Mouse (Mus musculus) limb, embryonic 14.5 days (tissue): ENCODE results near the gene Rpl3l. TPM values are rescaled to one million over a fixed set of nuclear protein-coding genes. Genes with fewer than 3 reads are reported as not detected.

Experiments used
- ATAC-seq: fragments of 200-750 bp; cut with Nextera tagmentation; 2 replicates; pipeline ENCODE4 v1.8.0; 2017; ENCODE audit warnings: low read depth, moderate number of reproducible peaks, moderate TSS enrichment; ENCODE audit not compliant: low FRiP score
- DNase-seq: peaks from one replicate; pipeline ENCODE4 v3.0.0-alpha.2; 2015; ENCODE audit warnings: low spot score
- H3K27ac ChIP-seq: fragments of 300-500 bp; sonication (generic); replicated peaks from 2 replicates; pipeline ENCODE4 v1.5.1; 2014; ENCODE audit warnings: low read depth, mild to moderate bottlenecking, low read length, moderate library complexity, mixed read lengths
- H3K27me3 ChIP-seq: fragments of 300-500 bp; sonication (generic); 2 replicates; pipeline ENCODE4 v1.6.1; 2014; ENCODE audit warnings: low read length, mixed read lengths; ENCODE audit not compliant: control insufficient read depth, insufficient read depth
- H3K36me3 ChIP-seq: fragments of 300-500 bp; sonication (generic); 2 replicates; pipeline ENCODE4 v1.6.1; 2014; ENCODE audit warnings: mild to moderate bottlenecking, low read length, moderate library complexity, mixed read lengths; ENCODE audit not compliant: control insufficient read depth, insufficient read depth
- H3K4me1 ChIP-seq: fragments of 300-500 bp; sonication (generic); 2 replicates; pipeline ENCODE4 v1.6.1; 2014; ENCODE audit warnings: antibody characterized with exemption, low read length, mixed read lengths; ENCODE audit not compliant: control insufficient read depth, insufficient read depth
- H3K4me2 ChIP-seq: fragments of 300-500 bp; sonication (generic); replicated peaks from 2 replicates; pipeline ENCODE4 v1.6.1; 2014; ENCODE audit warnings: low read depth, mild to moderate bottlenecking, low read length, moderate library complexity; ENCODE audit not compliant: severe bottlenecking
- H3K4me3 ChIP-seq: fragments of 300-500 bp; sonication (generic); replicated peaks from 2 replicates; pipeline ENCODE4 v1.5.1; 2014; ENCODE audit warnings: low read length
- H3K9ac ChIP-seq: fragments of 300-500 bp; sonication (generic); 2 replicates; pipeline ENCODE4 v1.6.1; 2014; ENCODE audit warnings: mild to moderate bottlenecking, low read depth, low read length, moderate library complexity; ENCODE audit not compliant: severe bottlenecking
- H3K9me3 ChIP-seq: fragments of 300-500 bp; sonication (generic); 2 replicates; pipeline ENCODE4 v1.6.1; 2016; ENCODE audit warnings: low read length; ENCODE audit not compliant: control insufficient read depth
- POLR2A ChIP-seq: fragments of 200-500 bp; IDR thresholded peaks from 2 replicates; pipeline ENCODE4 v1.8.0; 2012; ENCODE audit warnings: inconsistent platforms, mild to moderate bottlenecking, moderate library complexity, borderline replicate concordance; ENCODE audit not compliant: insufficient read depth, insufficient read length; ENCODE audit errors: extremely low read depth
- WGBS: fragments of 180-500 bp; shearing (Covaris S2); extraction: QIAGEN DNeasy Blood & Tissue Kit; methylation state at CpG from one replicate; pipeline ENCODE4 v1.1.7; 2014; 5-methylcytosine and 5-hydroxymethylcytosine counted together
- polyA plus RNA-seq, 2 experiments: library from polyadenylated mRNA; depleted of rRNA in 1 of 2; stranded (reverse) in 1 of 2; unstranded in 1 of 2; fragments of >200 nt; fragmentation: Nextera tagmentation in 1 of 2; extraction: Ambion mirVana in 1 of 2; gene quantifications; 2 replicates each; pipeline versions ENCODE4 v1.2.1 to v1.2.3; 2012 to 2014

The Rpl3l gene
- polyA plus RNA-seq, 2 experiments, result not detected

- H3K27ac ChIP-seq, result no peak overlapping the region
Measured at GRCm38 (mm10) chr17:24766266-24766875, 38.8 kb downstream of the Rpl3l start.

GRCm38 (mm10) chr17:24769146-24769545, 41.5 kb downstream of the Rpl3l start:
- H3K9me3 ChIP-seq, result no peaks in the 10 kb centered on the region
- no peak overlapping the region for H3K4me3 ChIP-seq
- H3K9ac ChIP-seq, result no peak overlapping the region
- no peak overlapping the region for H3K4me2 ChIP-seq
- H3K36me3 ChIP-seq, result no peaks in the 10 kb centered on the region
- peaks cover 4% of the 10 kb centered on the region; the same call in 1 of the 2 replicates for H3K4me1 ChIP-seq
- WGBS, result 34% methylated on average over 3 of the region's 3 CpGs
- H3K27me3 ChIP-seq, result no peaks in the 10 kb centered on the region
- ATAC-seq, result no peak
- TF ChIP-seq POLR2A, result no peak
- no peak overlapping the region for H3K27ac ChIP-seq
- no peak for DNase-seq

More at GRCm38 (mm10) chr17:24766266-24766875, 38.8 kb downstream of the Rpl3l start:
- Histone ChIP-seq H3K27me3 (no peaks in the 10 kb centered on the region), H3K4me2 (no peak overlapping the region), H3K9me3 (no peaks in the 10 kb centered on the region), H3K36me3 (no peaks in the 10 kb centered on the region), H3K9ac (no peak overlapping the region), H3K4me1 (peaks cover 12% of the 10 kb centered on the region; the same call in 1 of the 2 replicates), H3K4me3 (no peak overlapping the region)
- TF ChIP-seq POLR2A, result no peak
- no peak for DNase-seq
- 33% methylated on average over 12 of the region's 12 CpGs for WGBS
- ATAC-seq, result no peak

GRCm38 (mm10) chr17:24773241-24773640, 45.6 kb downstream of the Rpl3l start:
- Histone ChIP-seq H3K9me3 (no peaks in the 10 kb centered on the region), H3K4me2 (no peak overlapping the region), H3K9ac (no peak overlapping the region), H3K27me3 (no peaks in the 10 kb centered on the region), H3K4me1 (0 out of 2 replicates have a peak, but pooled peaks cover 4% of the 10 kb centered on the region), H3K36me3 (no peaks in the 10 kb centered on the region), H3K27ac (no peak overlapping the region), H3K4me3 (no peak overlapping the region)
- WGBS, result 80% methylated on average over 5 of the region's 5 CpGs
- TF ChIP-seq POLR2A, result no peak
- ATAC-seq (no peak), DNase-seq (no peak)

- DNase-seq, result no peak
- Histone ChIP-seq H3K4me3 (no peak overlapping the region), H3K27ac (no peak overlapping the region), H3K9me3 (no peaks in the 10 kb centered on the region), H3K9ac (no peak overlapping the region), H3K27me3 (no peaks in the 10 kb centered on the region), H3K4me1 (no peaks in the 10 kb centered on the region), H3K4me2 (no peak overlapping the region), H3K36me3 (no peaks in the 10 kb centered on the region)
- no peak for ATAC-seq
- TF ChIP-seq POLR2A, result no peak
- WGBS, result 86% methylated on average over 8 of the region's 8 CpGs
Measured at GRCm38 (mm10) chr17:24775173-24775572, 47.6 kb downstream of the Rpl3l start.

- no peak for TF ChIP-seq POLR2A
- Histone ChIP-seq H3K4me3 (no peak overlapping the region), H3K4me1 (no peaks in the 10 kb centered on the region), H3K4me2 (no peak overlapping the region), H3K9me3 (no peaks in the 10 kb centered on the region), H3K36me3 (no peaks in the 10 kb centered on the region), H3K27ac (no peak overlapping the region), H3K27me3 (no peaks in the 10 kb centered on the region), H3K9ac (no peak overlapping the region)
- ATAC-seq (no peak), DNase-seq (no peak)
- WGBS, result 77% methylated on average over 2 of the region's 2 CpGs
Measured at GRCm38 (mm10) chr17:24777073-24777472, 49.5 kb downstream of the Rpl3l start.

GRCm38 (mm10) chr17:24780821-24781220, 53.2 kb downstream of the Rpl3l start:
- ATAC-seq (no peak), DNase-seq (no peak)
- Histone ChIP-seq H3K36me3 (no peaks in the 10 kb centered on the region), H3K4me1 (no peaks in the 10 kb centered on the region), H3K27me3 (no peaks in the 10 kb centered on the region), H3K27ac (no peak overlapping the region), H3K4me2 (no peak overlapping the region), H3K9ac (no peak overlapping the region), H3K4me3 (no peak overlapping the region), H3K9me3 (no peaks in the 10 kb centered on the region)
- no peak for TF ChIP-seq POLR2A
- 92% methylated on average over 2 of the region's 2 CpGs for WGBS

Other genes starting within 250 kb of the Rpl3l start
- gene Mlst8, start 248.7 kb upstream of the Rpl3l start, polyA plus RNA-seq (2012; rRNA removed), result 46.3 and 54.9 TPM in 2 replicates
- gene Mlst8, start 248.7 kb upstream of the Rpl3l start, polyA plus RNA-seq (2014; fragmentation: Nextera tagmentation; extraction: Ambion mirVana), result 27.8 and 29.3 TPM in 2 replicates
- gene Caskin1, start 239.2 kb upstream of the Rpl3l start, polyA plus RNA-seq (2012; rRNA removed), result 18.1 and 23.1 TPM in 2 replicates
- gene Caskin1, start 239.2 kb upstream of the Rpl3l start, polyA plus RNA-seq (2014; fragmentation: Nextera tagmentation; extraction: Ambion mirVana), result 3.1 and 4.3 TPM in 2 replicates
- gene Traf7, start 199.9 kb upstream of the Rpl3l start, polyA plus RNA-seq (2012; rRNA removed), result 308 and 376 TPM in 2 replicates
- gene Traf7, start 199.9 kb upstream of the Rpl3l start, polyA plus RNA-seq (2014; fragmentation: Nextera tagmentation; extraction: Ambion mirVana), result 81.3 and 91.0 TPM in 2 replicates
- 2.0 and 3.0 TPM in 2 replicates for gene Rab26, start 193.6 kb upstream of the Rpl3l start, polyA plus RNA-seq (2012; rRNA removed)
- 4.1 and 6.1 TPM in 2 replicates for gene Rab26, start 193.6 kb upstream of the Rpl3l start, polyA plus RNA-seq (2014; fragmentation: Nextera tagmentation; extraction: Ambion mirVana)
- 73.6 and 106 TPM in 2 replicates for gene Pkd1, start 178.0 kb upstream of the Rpl3l start, polyA plus RNA-seq (2012; rRNA removed)
- gene Pkd1, start 178.0 kb upstream of the Rpl3l start, polyA plus RNA-seq (2014; fragmentation: Nextera tagmentation; extraction: Ambion mirVana), result 49.1 and 50.5 TPM in 2 replicates
- gene Tsc2, start 95.2 kb upstream of the Rpl3l start, polyA plus RNA-seq (2012; rRNA removed), result 162 and 199 TPM in 2 replicates
- 62.9 and 70.6 TPM in 2 replicates for gene Tsc2, start 95.2 kb upstream of the Rpl3l start, polyA plus RNA-seq (2014; fragmentation: Nextera tagmentation; extraction: Ambion mirVana)
- 28.5 and 30.0 TPM in 2 replicates for gene Nthl1, start 95.1 kb upstream of the Rpl3l start, polyA plus RNA-seq (2012; rRNA removed)
- gene Nthl1, start 95.1 kb upstream of the Rpl3l start, polyA plus RNA-seq (2014; fragmentation: Nextera tagmentation; extraction: Ambion mirVana), result 17.8 and 21.5 TPM in 2 replicates
- 56.2 and 65.0 TPM in 2 replicates for gene Slc9a3r2, start 77.5 kb upstream of the Rpl3l start, polyA plus RNA-seq (2012; rRNA removed)
- gene Slc9a3r2, start 77.5 kb upstream of the Rpl3l start, polyA plus RNA-seq (2014; fragmentation: Nextera tagmentation; extraction: Ambion mirVana), result 60.1 and 71.5 TPM in 2 replicates
- gene Npw, start 69.4 kb upstream of the Rpl3l start, polyA plus RNA-seq (2012; rRNA removed), result 0.47 and 0.58 TPM in 2 replicates
- gene Npw, start 69.4 kb upstream of the Rpl3l start, polyA plus RNA-seq (2014; fragmentation: Nextera tagmentation; extraction: Ambion mirVana), result 0.33 and 0.41 TPM in 2 replicates
- 91.4 and 112 TPM in 2 replicates for gene Zfp598, start 58.1 kb upstream of the Rpl3l start, polyA plus RNA-seq (2012; rRNA removed)
- 29.9 and 31.8 TPM in 2 replicates for gene Zfp598, start 58.1 kb upstream of the Rpl3l start, polyA plus RNA-seq (2014; fragmentation: Nextera tagmentation; extraction: Ambion mirVana)
- gene Syngr3, start 37.9 kb upstream of the Rpl3l start, polyA plus RNA-seq (2012; rRNA removed), result 2.6 and 3.0 TPM in 2 replicates
- gene Syngr3, start 37.9 kb upstream of the Rpl3l start, polyA plus RNA-seq (2014; fragmentation: Nextera tagmentation; extraction: Ambion mirVana), result 3.1 and 4.9 TPM in 2 replicates
- 27.3 and 34.2 TPM in 2 replicates for gene Gfer, start 31.7 kb upstream of the Rpl3l start, polyA plus RNA-seq (2012; rRNA removed)
- gene Gfer, start 31.7 kb upstream of the Rpl3l start, polyA plus RNA-seq (2014; fragmentation: Nextera tagmentation; extraction: Ambion mirVana), result 38.6 and 39.5 TPM in 2 replicates
- gene Noxo1, start 31.6 kb upstream of the Rpl3l start, polyA plus RNA-seq (2012; rRNA removed), result 9.2 and 11.9 TPM in 2 replicates
- gene Noxo1, start 31.6 kb upstream of the Rpl3l start, polyA plus RNA-seq (2014; fragmentation: Nextera tagmentation; extraction: Ambion mirVana), result 3.8 and 4.5 TPM in 2 replicates
- 62.1 and 72.1 TPM in 2 replicates for gene Tbl3, start 20.2 kb upstream of the Rpl3l start, polyA plus RNA-seq (2012; rRNA removed)
- 62.8 and 73.9 TPM in 2 replicates for gene Tbl3, start 20.2 kb upstream of the Rpl3l start, polyA plus RNA-seq (2014; fragmentation: Nextera tagmentation; extraction: Ambion mirVana)
- gene Rnf151, start 9.8 kb upstream of the Rpl3l start, polyA plus RNA-seq (2012; rRNA removed), result 0.85 and 0.98 TPM in 2 replicates
- gene Rnf151, start 9.8 kb upstream of the Rpl3l start, polyA plus RNA-seq (2014; fragmentation: Nextera tagmentation; extraction: Ambion mirVana), result 0.19 and 0.40 TPM in 2 replicates
- gene Rps2, start 9.7 kb upstream of the Rpl3l start, polyA plus RNA-seq (2012; rRNA removed), result 2,709 and 3,185 TPM in 2 replicates
- 1,651 and 1,722 TPM in 2 replicates for gene Rps2, start 9.7 kb upstream of the Rpl3l start, polyA plus RNA-seq (2014; fragmentation: Nextera tagmentation; extraction: Ambion mirVana)
- gene Ndufb10, start 3.3 kb upstream of the Rpl3l start, polyA plus RNA-seq (2012; rRNA removed), result 178 and 192 TPM in 2 replicates
- 235 and 237 TPM in 2 replicates for gene Ndufb10, start 3.3 kb upstream of the Rpl3l start, polyA plus RNA-seq (2014; fragmentation: Nextera tagmentation; extraction: Ambion mirVana)
- gene Msrb1, start 8.8 kb downstream of the Rpl3l start, polyA plus RNA-seq (2012; rRNA removed), result 36.2 and 44.1 TPM in 2 replicates
- gene Msrb1, start 8.8 kb downstream of the Rpl3l start, polyA plus RNA-seq (2014; fragmentation: Nextera tagmentation; extraction: Ambion mirVana), result 29.8 and 29.9 TPM in 2 replicates
- gene Hs3st6, start 25.2 kb downstream of the Rpl3l start, polyA plus RNA-seq (2012; rRNA removed), result 5.3 and 8.7 TPM in 2 replicates
- gene Hs3st6, start 25.2 kb downstream of the Rpl3l start, polyA plus RNA-seq (2014; fragmentation: Nextera tagmentation; extraction: Ambion mirVana), result 4.9 and 5.6 TPM in 2 replicates
- gene Meiob, start 76.5 kb downstream of the Rpl3l start, polyA plus RNA-seq (2012; rRNA removed), result not detected in 2 replicates
- gene Meiob, start 76.5 kb downstream of the Rpl3l start, polyA plus RNA-seq (2014; fragmentation: Nextera tagmentation; extraction: Ambion mirVana), result not detected in 2 replicates
- 23.9 and 25.7 TPM in 2 replicates for gene Hagh, start 112.3 kb downstream of the Rpl3l start, polyA plus RNA-seq (2012; rRNA removed)
- gene Hagh, start 112.3 kb downstream of the Rpl3l start, polyA plus RNA-seq (2014; fragmentation: Nextera tagmentation; extraction: Ambion mirVana), result 29.4 and 35.4 TPM in 2 replicates
- gene Fahd1, start 122.5 kb downstream of the Rpl3l start, polyA plus RNA-seq (2012; rRNA removed), result 12.8 and 14.8 TPM in 2 replicates
- 16.5 and 17.4 TPM in 2 replicates for gene Fahd1, start 122.5 kb downstream of the Rpl3l start, polyA plus RNA-seq (2014; fragmentation: Nextera tagmentation; extraction: Ambion mirVana)
- 0.10 and 0.24 TPM in 2 replicates for gene Igfals, start 138.2 kb downstream of the Rpl3l start, polyA plus RNA-seq (2012; rRNA removed)
- gene Igfals, start 138.2 kb downstream of the Rpl3l start, polyA plus RNA-seq (2014; fragmentation: Nextera tagmentation; extraction: Ambion mirVana), result 0.08 and 0.18 TPM in 2 replicates
- gene Nubp2, start 158.5 kb downstream of the Rpl3l start, polyA plus RNA-seq (2012; rRNA removed), result 27.4 and 31.2 TPM in 2 replicates
- gene Nubp2, start 158.5 kb downstream of the Rpl3l start, polyA plus RNA-seq (2014; fragmentation: Nextera tagmentation; extraction: Ambion mirVana), result 54.0 and 55.5 TPM in 2 replicates
- 49.6 and 53.4 TPM in 2 replicates for gene Spsb3, start 158.8 kb downstream of the Rpl3l start, polyA plus RNA-seq (2012; rRNA removed)
- gene Spsb3, start 158.8 kb downstream of the Rpl3l start, polyA plus RNA-seq (2014; fragmentation: Nextera tagmentation; extraction: Ambion mirVana), result 39.4 and 40.8 TPM in 2 replicates
- 39.1 and 43.9 TPM in 2 replicates for gene Eme2, start 167.3 kb downstream of the Rpl3l start, polyA plus RNA-seq (2012; rRNA removed)
- gene Eme2, start 167.3 kb downstream of the Rpl3l start, polyA plus RNA-seq (2014; fragmentation: Nextera tagmentation; extraction: Ambion mirVana), result 28.7 and 28.9 TPM in 2 replicates
- gene Mrps34, start 167.3 kb downstream of the Rpl3l start, polyA plus RNA-seq (2012; rRNA removed), result 101 and 121 TPM in 2 replicates
- gene Mrps34, start 167.3 kb downstream of the Rpl3l start, polyA plus RNA-seq (2014; fragmentation: Nextera tagmentation; extraction: Ambion mirVana), result 82.1 and 82.7 TPM in 2 replicates
- gene Nme3, start 168.7 kb downstream of the Rpl3l start, polyA plus RNA-seq (2012; rRNA removed), result 30.3 and 36.5 TPM in 2 replicates
- 47.6 and 48.4 TPM in 2 replicates for gene Nme3, start 168.7 kb downstream of the Rpl3l start, polyA plus RNA-seq (2014; fragmentation: Nextera tagmentation; extraction: Ambion mirVana)
- 186 and 210 TPM in 2 replicates for gene Mapk8ip3, start 209.2 kb downstream of the Rpl3l start, polyA plus RNA-seq (2012; rRNA removed)
- gene Mapk8ip3, start 209.2 kb downstream of the Rpl3l start, polyA plus RNA-seq (2014; fragmentation: Nextera tagmentation; extraction: Ambion mirVana), result 41.4 and 46.4 TPM in 2 replicates
- gene Jpt2, start 232.9 kb downstream of the Rpl3l start, polyA plus RNA-seq (2012; rRNA removed), result 85.4 and 89.6 TPM in 2 replicates
- gene Jpt2, start 232.9 kb downstream of the Rpl3l start, polyA plus RNA-seq (2014; fragmentation: Nextera tagmentation; extraction: Ambion mirVana), result 98.7 and 99.0 TPM in 2 replicates